Mouse (Mus musculus) ES-Bruce4 (cell line): ENCODE results near the gene Rbm45.

ENCODE experiments used
- EP300 ChIP-seq: IDR thresholded peaks from 2 replicates; pipeline ENCODE4 v1.6.1; 2011; ENCODE audit warnings: low read depth, low read length; ENCODE audit not compliant: insufficient read depth
- POLR2A ChIP-seq: IDR thresholded peaks from one replicate; pipeline ENCODE4 v1.8.1; 2011; ENCODE audit warnings: low read length; ENCODE audit not compliant: insufficient read depth

DNA sequence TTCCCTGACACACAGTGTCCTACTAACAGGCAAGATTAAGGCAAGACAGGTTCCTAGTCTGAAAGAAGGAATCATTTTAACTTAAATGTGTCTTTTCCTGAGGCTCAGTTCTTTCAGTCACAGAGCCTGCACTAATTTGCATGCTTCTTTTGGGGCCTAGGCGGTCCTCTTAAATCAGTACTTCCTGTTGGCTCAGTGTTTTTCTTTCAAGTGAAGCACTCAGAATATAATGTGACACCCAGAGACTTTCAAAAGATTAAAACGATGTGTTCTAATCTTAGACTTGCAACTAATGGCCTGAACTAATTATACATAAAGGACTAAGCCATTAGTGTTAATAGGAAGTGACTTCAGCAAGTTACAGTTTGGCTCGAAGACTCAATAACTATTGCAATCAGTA is 59.5 kb downstream of the Rbm45 start:
- TF ChIP-seq EP300 (no peak), POLR2A (no peak)
